Mouse (Mus musculus) layer of hippocampus, postnatal 10 days (tissue): ENCODE measurements around the gene Gm45140. TPM values are rescaled to one million over a fixed set of nuclear protein-coding genes. Genes with fewer than 3 reads are reported as not detected.

ENCODE experiments used
- DNase-seq, 2 experiments: peaks; one replicate each; pipeline ENCODE4 v3.0.0; 2021; ENCODE audit warnings: low spot score in 2 of 2
- total RNA-seq, 2 experiments: library from RNA; stranded (reverse); gene quantifications; 2 replicates each; pipeline ENCODE4 v1.2.3; 2021

Gene Gm45140
- total RNA-seq, 2 experiments from 2014 or later, result 2.7 to 4.4 TPM

DNA sequence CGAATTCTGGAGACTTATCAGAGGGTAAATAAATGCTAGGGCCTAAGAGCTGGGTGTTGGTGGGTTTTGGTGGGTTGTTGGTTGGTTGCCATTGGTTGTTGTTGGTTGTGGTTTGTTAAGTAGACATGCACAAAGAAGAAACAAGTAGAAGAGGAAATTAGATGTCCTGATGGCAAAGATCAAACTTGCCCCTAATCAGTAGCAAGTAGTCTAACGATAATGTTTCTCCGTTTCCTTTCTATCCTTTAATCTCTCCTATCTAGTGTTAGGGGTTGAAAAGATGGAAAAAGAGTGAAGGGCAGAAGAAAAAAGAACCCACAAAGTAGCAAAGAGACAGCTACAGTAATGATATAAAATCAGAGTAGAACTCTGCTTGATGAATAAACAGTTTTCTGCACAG lies 91.0 kb downstream of the Gm45140 start:
- DNase-seq, result no peak

DNA sequence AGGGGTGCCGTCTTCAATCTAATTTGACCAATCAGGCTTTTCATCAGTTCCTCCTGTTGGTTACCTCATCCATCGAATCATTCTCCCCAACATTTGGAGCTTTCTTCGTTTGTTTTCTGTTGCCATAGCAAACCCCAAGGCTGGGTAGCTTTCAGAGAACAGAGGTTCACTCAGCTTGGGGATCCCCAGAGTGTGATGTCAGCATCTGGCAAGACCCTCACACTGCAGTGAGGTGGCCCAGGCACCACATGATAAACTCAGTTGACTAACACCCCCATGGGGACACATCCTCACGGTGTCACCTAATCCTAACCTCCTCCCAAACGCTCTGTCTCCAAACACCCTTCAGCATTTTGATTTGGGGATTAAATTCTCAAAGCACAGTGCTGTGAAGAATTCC lies 92.3 kb downstream of the Gm45140 start:
- no peak for DNase-seq

DNA sequence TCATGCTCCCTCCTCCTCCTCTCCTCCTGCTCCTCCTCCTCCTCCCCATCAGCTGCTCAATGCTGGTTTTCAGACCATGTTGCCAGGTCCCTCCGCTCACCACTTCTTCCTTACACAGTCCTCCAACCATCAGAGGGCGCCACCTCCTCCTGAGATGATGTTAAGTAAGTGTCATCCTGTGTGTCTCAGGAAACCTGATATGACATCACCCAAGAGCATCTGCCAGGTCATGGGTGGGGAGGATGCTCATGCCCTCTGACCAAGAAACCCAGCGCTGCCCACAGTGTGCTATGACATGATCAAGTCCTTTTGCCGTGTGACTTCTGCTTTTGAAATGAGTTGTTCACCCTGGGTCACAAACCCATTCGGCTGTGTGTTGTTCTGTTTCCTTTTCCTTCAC lies 92.8 kb downstream of the Gm45140 start:
- DNase-seq, result peak; percentile 23 to 27

DNA sequence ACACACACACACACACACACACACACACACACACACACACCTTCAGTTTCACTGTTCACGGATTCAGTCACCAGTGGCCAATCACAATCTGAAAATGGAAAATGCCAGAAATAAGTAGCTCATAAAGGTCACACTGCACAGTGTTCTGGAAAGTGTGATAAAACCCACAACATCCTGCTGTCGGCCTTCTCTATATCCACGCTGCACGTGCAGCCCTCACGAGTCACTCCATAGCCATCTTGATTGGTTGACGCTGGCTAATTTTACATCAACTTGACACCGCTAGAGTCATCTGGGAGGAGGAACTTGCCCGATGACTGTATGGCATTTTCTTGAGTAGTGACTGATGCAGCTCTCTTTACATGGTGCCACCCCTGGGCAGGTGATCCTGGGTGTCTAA lies 93.6 kb downstream of the Gm45140 start:
- DNase-seq, result no peak

DNA sequence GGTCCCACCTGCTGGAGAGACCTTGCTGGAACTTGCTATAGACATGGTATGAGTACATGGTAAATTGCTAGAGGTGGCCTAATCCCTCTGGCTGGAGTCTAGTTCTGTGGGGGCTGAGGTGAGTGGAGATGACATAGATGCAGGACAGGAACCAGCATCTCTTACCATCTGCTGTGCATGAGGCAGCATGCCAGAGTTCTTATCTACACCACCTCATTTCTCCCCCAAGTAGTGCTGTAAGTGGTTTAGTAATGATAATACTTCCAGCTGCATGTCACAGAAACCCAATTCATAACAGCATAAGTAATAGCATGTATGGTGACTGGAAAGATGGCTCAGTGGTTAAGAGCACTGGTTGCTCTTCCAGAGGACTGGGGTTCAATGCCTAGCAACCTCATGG lies 95.1 kb downstream of the Gm45140 start:
- DNase-seq, result no peak

DNA sequence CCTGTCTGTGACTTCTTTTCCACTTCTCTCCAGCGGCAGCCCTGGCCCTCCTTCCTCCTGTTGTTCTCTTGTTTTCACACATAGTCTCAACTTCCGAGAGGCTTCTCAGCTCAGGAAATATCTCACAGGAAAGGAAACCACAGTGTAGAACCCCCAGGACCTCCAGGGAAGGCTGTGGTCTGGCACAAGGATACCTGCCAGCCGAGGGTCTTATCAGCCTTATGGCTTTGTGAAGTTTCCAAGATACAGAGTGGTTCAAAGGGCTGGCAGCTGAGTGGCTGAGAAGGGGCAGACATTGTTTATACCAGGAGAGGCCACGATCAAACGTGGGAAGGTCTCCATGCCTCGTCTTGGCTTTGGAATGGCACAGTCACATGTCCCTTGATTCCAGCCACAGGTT lies 95.7 kb downstream of the Gm45140 start:
- DNase-seq, result no peak

Other genes with a start within 250 kb of the Gm45140 start
- 1 to 10 TPM in 1 of 2 experiments, under 1 TPM in 1; 0.59 to 1.1 TPM for gene Prokr1, start 245.1 kb downstream of the Gm45140 start, total RNA-seq
- gene Aplf, start 163.6 kb downstream of the Gm45140 start, total RNA-seq, result 1 to 10 TPM; 9.1 TPM
- gene Efcc1, start 104.9 kb downstream of the Gm45140 start, total RNA-seq, result 1 to 10 TPM; 3.6 to 7.4 TPM
- under 1 TPM; 0.40 to 0.57 TPM for gene Gp9, start 57.7 kb downstream of the Gm45140 start, total RNA-seq
- gene Rab43, start 23.6 kb downstream of the Gm45140 start, total RNA-seq, result 10 to 100 TPM; 19.3 to 21.2 TPM
- gene Isy1, start 3.0 kb upstream of the Gm45140 start, total RNA-seq, result 10 to 100 TPM; 28.4 to 35.1 TPM
- gene Cnbp, start 15.3 kb upstream of the Gm45140 start, total RNA-seq, result 100 to 1,000 TPM; 248 to 265 TPM
- 100 to 1,000 TPM; 185 to 187 TPM for gene Copg1, start 52.0 kb upstream of the Gm45140 start, total RNA-seq
- gene Hmces, start 78.1 kb upstream of the Gm45140 start, total RNA-seq, result 10 to 100 TPM; 27.1 to 28.3 TPM
- gene H1fx, start 145.8 kb upstream of the Gm45140 start, total RNA-seq, result 10 to 100 TPM; 89.7 to 93.5 TPM
- gene Rab7, start 209.5 kb upstream of the Gm45140 start, total RNA-seq, result 100 to 1,000 TPM; 290 to 295 TPM
- gene Rpn1, start 248.7 kb upstream of the Gm45140 start, total RNA-seq, result 100 to 1,000 TPM; 168 to 180 TPM